Mouse (Mus musculus) kidney, adult 8-10 months (tissue): ENCODE results near the gene Ankrd12.

Source experiments
- DNase-seq, 2 experiments: peaks; one replicate each; pipeline ENCODE4 v3.0.0; 2022

Ankrd12 gene

GRCm38 (mm10) chr17:65961606-65962136, 115.2 kb downstream of the Ankrd12 start:
- no peak for DNase-seq

- DNase-seq: no peak
Measured at GRCm38 (mm10) chr17:65959011-65959410, 117.9 kb downstream of the Ankrd12 start.

GRCm38 (mm10) chr17:65958366-65958765, 118.5 kb downstream of the Ankrd12 start:
- no peak for DNase-seq

GRCm38 (mm10) chr17:65957782-65958325, 119.0 kb downstream of the Ankrd12 start:
- DNase-seq: no peak

GRCm38 (mm10) chr17:65956993-65957781, 119.7 kb downstream of the Ankrd12 start:
- DNase-seq: no peak

GRCm38 (mm10) chr17:65956140-65956539, 120.7 kb downstream of the Ankrd12 start:
- DNase-seq: no peak

- no peak for DNase-seq
Measured at GRCm38 (mm10) chr17:65953959-65954358, 122.9 kb downstream of the Ankrd12 start.

- DNase-seq: no peak
Measured at GRCm38 (mm10) chr17:65952083-65952482, 124.8 kb downstream of the Ankrd12 start.

GRCm38 (mm10) chr17:65950622-65951404, 126.1 kb downstream of the Ankrd12 start, which contains the start of gene Twsg1:
TSS of gene Twsg1 (minus strand) at chr17:65951226.
- peak; percentile 94 to 95 for DNase-seq

- no peak for DNase-seq
Measured at GRCm38 (mm10) chr17:65950183-65950582, 126.7 kb downstream of the Ankrd12 start.

GRCm38 (mm10) chr17:65947307-65947706, 129.6 kb downstream of the Ankrd12 start:
- DNase-seq: peak; percentile 28 to 50

GRCm38 (mm10) chr17:65945420-65945819, 131.5 kb downstream of the Ankrd12 start:
- DNase-seq: no peak

GRCm38 (mm10) chr17:65942394-65942793, 134.5 kb downstream of the Ankrd12 start:
- peak; percentile 45 to 60 for DNase-seq

- no peak for DNase-seq
Measured at GRCm38 (mm10) chr17:65941275-65941674, 135.6 kb downstream of the Ankrd12 start.

- DNase-seq: no peak
Measured at GRCm38 (mm10) chr17:65940221-65940620, 136.7 kb downstream of the Ankrd12 start.

- no peak for DNase-seq
Measured at GRCm38 (mm10) chr17:65939461-65940192, 137.3 kb downstream of the Ankrd12 start.

- no peak for DNase-seq
Measured at GRCm38 (mm10) chr17:65937671-65938070, 139.2 kb downstream of the Ankrd12 start.

GRCm38 (mm10) chr17:65933741-65934140, 143.1 kb downstream of the Ankrd12 start:
- no peak for DNase-seq

- DNase-seq: no peak
Measured at GRCm38 (mm10) chr17:65931525-65931924, 145.4 kb downstream of the Ankrd12 start.

GRCm38 (mm10) chr17:65930960-65931359, 145.9 kb downstream of the Ankrd12 start:
- no peak for DNase-seq

GRCm38 (mm10) chr17:65930158-65930826, 146.6 kb downstream of the Ankrd12 start:
- no peak for DNase-seq
